Mouse (Mus musculus) bone marrow macrophage, adult 2 months (primary cell): ENCODE results near the gene Milr1. TPM values are rescaled to one million over a fixed set of nuclear protein-coding genes. Genes with fewer than 3 reads are reported as not detected.
"Not testable (repeated sequence)": the region's sequence is repeated elsewhere in the genome, so short reads cannot be mapped to it uniquely, and the experiment has no call there.

Experiments
- H3K27ac ChIP-seq: 2 replicates; pipeline ENCODE4 v1.5.1; 2012; ENCODE audit warnings: low read depth, low read length; ENCODE audit not compliant: insufficient read depth
- H3K4me1 ChIP-seq: 2 replicates; pipeline ENCODE4 v1.6.1; 2012; ENCODE audit warnings: low read length; ENCODE audit not compliant: control insufficient read depth, insufficient read depth
- H3K4me3 ChIP-seq: 2 replicates; pipeline ENCODE4 v1.5.1; 2012; ENCODE audit warnings: mild to moderate bottlenecking, low read length, moderate library complexity; ENCODE audit not compliant: insufficient read depth
- CTCF ChIP-seq: IDR thresholded peaks from 2 replicates; pipeline ENCODE4 v1.5.1; 2012; ENCODE audit warnings: low read depth, mild to moderate bottlenecking, low read length, moderate library complexity
- POLR2A ChIP-seq: IDR thresholded peaks from 2 replicates; pipeline ENCODE4 v1.6.1; 2012; ENCODE audit warnings: mild to moderate bottlenecking, low read depth, low read length, borderline replicate concordance
- polyA plus RNA-seq: library from polyadenylated mRNA; stranded (reverse); fragments of >200 nt; gene quantifications from 2 replicates; pipeline ENCODE4 v1.2.4, GENCODE M21; 2012; ENCODE audit not compliant: missing spikeins, insufficient read depth, insufficient read length

Milr1 gene
- polyA plus RNA-seq, 1 experiment = 222 TPM

- Histone ChIP-seq H3K4me1 (peaks cover 4% of the 10 kb centered on the region; the same call in 1 of the 2 replicates), H3K27ac (no peak overlapping the region), H3K4me3 (no peak overlapping the region)
- TF ChIP-seq CTCF (no peak), POLR2A (no peak)
Observed at GRCm38 (mm10) chr11:106729656-106730055, 21.4 kb upstream of the Milr1 start.

GRCm38 (mm10) chr11:106730714-106731113, 20.3 kb upstream of the Milr1 start:
- TF ChIP-seq POLR2A (no peak), CTCF (no peak)
- H3K4me3 ChIP-seq = no peak overlapping the region
- no peak overlapping the region for H3K27ac ChIP-seq
- H3K4me1 ChIP-seq = peaks cover 4% of the 10 kb centered on the region; the same call in 1 of the 2 replicates

DNA sequence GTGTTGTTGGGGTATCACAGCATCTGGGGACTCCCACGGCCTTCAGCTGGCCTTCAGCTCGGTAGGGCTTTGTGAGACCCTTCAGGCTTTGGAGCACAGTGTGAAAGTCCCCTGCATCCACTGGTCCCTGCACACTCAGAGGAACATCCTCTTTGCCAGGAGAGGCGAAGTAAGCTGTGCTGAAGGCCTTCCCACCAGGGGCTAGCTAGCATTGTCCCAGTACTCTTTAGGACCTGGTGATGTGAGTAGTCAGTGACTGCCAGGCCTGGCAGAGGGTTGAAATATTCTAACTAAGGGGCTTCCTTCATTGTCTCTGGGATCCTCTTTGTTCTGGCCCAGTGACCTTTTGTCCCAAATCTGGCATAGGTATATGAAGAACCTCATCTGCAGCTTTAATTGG, 14.4 kb upstream of the Milr1 start:
- peaks cover 10% of the 10 kb centered on the region for H3K4me1 ChIP-seq
- H3K4me3 ChIP-seq = no peak overlapping the region
- H3K27ac ChIP-seq = no peak overlapping the region
- TF ChIP-seq CTCF = no peak
- TF ChIP-seq POLR2A = no peak

- no peak overlapping the region for H3K4me3 ChIP-seq
- H3K27ac ChIP-seq = no peak overlapping the region
- TF ChIP-seq CTCF (no peak), POLR2A (no peak)
- H3K4me1 ChIP-seq = peaks cover 12% of the 10 kb centered on the region
Observed at GRCm38 (mm10) chr11:106737178-106737621, 13.8 kb upstream of the Milr1 start.

DNA sequence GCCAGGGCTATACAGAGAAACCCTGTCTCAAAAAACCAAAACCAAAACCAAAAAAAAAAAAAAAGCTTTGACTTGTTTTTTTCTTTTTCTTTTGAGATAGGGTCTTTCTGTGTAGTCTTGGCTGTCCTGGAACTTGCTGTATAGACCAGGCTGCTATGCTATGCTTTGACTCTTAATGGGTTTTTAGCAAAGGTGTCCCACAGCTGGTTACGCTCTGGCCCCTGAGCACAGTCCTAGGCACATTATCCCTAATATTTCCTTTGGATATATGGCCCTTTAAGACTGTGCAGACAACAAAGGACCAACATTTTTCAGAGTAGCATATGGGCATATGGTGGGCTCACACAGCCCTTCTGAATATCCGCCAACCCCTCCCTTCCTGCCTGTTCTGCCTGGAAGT, 11.9 kb upstream of the Milr1 start:
- TF ChIP-seq POLR2A (no peak), CTCF (no peak)
- H3K4me1 ChIP-seq = peaks cover 12% of the 10 kb centered on the region
- no peak overlapping the region for H3K4me3 ChIP-seq
- H3K27ac ChIP-seq = no peak overlapping the region

GRCm38 (mm10) chr11:106740724-106741123, 10.3 kb upstream of the Milr1 start:
- not testable (repeated sequence) for H3K4me3 ChIP-seq, H3K27ac ChIP-seq
- peaks cover 12% of the 10 kb centered on the region for H3K4me1 ChIP-seq

GRCm38 (mm10) chr11:106741232-106741631, 9.8 kb upstream of the Milr1 start:
- H3K4me3 ChIP-seq = no peak overlapping the region
- TF ChIP-seq POLR2A = no peak
- no peak for TF ChIP-seq CTCF
- peaks cover 7% of the 10 kb centered on the region for H3K4me1 ChIP-seq
- H3K27ac ChIP-seq = peak overlapping the region; percentile 6; the same call in 1 of the 2 replicates

GRCm38 (mm10) chr11:106741826-106742225, 9.2 kb upstream of the Milr1 start:
- TF ChIP-seq CTCF (no peak), POLR2A (no peak)
- Histone ChIP-seq H3K4me1 (peaks cover 6% of the 10 kb centered on the region), H3K4me3 (no peak overlapping the region), H3K27ac (peak overlapping the region; percentile 6; the same call in 1 of the 2 replicates)

DNA sequence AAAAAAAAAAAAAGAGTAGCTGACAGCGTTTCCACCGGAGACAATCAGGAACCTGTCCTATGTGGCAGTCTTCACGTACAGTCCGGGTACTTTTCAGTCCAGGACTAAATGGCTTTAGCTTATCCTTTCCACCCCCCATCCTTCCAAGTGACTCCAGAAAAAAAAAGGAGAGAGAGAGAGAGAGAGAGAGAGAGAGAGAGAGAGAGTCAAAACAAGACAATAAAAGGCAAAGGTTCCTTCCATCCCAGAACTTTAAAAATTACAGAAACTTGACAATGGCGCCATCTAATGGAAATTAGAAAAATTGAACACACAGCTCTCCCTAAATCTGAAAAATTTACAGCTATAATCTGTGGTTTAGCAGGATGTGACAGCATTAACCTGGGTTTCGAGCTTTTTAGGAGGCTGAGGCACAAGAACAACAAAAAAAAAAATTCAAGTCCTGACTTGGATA, 8.6 kb upstream of the Milr1 start:
- no peak for TF ChIP-seq CTCF
- TF ChIP-seq POLR2A = no peak
- Histone ChIP-seq H3K4me1 (peaks cover 6% of the 10 kb centered on the region), H3K4me3 (no peak overlapping the region), H3K27ac (no peak overlapping the region)

- Histone ChIP-seq H3K4me1 (peaks cover 6% of the 10 kb centered on the region), H3K27ac (no peak overlapping the region), H3K4me3 (no peak overlapping the region)
- TF ChIP-seq CTCF = no peak
- TF ChIP-seq POLR2A = no peak
Observed at GRCm38 (mm10) chr11:106744949-106745348, 6.1 kb upstream of the Milr1 start.

DNA sequence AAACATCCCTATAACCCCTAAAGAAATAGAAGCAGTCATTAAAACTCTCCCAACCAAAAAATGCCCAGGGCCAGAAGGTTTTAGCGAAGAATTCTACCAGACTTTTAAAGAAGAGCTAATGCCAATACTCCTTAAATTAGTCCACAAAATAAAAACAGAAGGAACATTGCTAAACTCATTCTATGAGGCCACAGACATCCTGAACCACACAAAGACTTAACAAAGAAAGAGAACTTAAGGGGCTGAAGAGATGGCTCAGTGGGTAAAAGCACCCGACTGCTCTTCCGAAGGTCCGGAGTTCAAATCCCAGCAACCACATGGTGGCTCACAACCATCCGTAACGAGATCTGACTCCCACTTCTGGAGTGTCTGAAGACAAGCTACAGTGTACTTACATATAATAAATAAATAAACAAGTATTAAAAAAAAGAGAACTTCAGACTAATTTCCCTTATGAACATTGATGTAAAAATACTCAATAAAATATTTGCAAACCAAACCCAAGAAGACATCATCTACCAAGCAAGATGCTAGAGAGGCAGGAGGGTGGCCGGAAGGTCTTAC, 1.4 kb upstream of the Milr1 start:
- H3K4me1 ChIP-seq = peaks cover 14% of the 10 kb centered on the region
- not testable (repeated sequence) for H3K27ac ChIP-seq, H3K4me3 ChIP-seq
